Mouse (Mus musculus) heart, postnatal 0 days (tissue): ENCODE measurements at regions not wholly inside any gene's neighbourhood (a gene's known extent, or its start where the extent isn't known, plus 50 kb on each side); places are given as distances from the start of the nearest gene placed in this dataset.

Experiments used
- ATAC-seq: fragments of 200-750 bp; cut with Nextera tagmentation; 2 replicates; pipeline ENCODE4 v1.8.0; 2017; ENCODE audit warnings: low read depth, moderate number of reproducible peaks, moderate library complexity; ENCODE audit not compliant: insufficient read depth
- DNase-seq: peaks from one replicate; pipeline ENCODE4 v3.0.0-alpha.2; 2016; ENCODE audit warnings: low spot score
- H3K27ac ChIP-seq: fragments of 300-500 bp; sonication (generic); 2 replicates; pipeline ENCODE4 v1.5.1; 2014; ENCODE audit warnings: low read depth, mild to moderate bottlenecking
- H3K27me3 ChIP-seq: fragments of 300-500 bp; sonication (generic); 2 replicates; pipeline ENCODE4 v1.6.1; 2014; ENCODE audit warnings: low read length, mixed read lengths; ENCODE audit not compliant: control insufficient read depth, insufficient read depth
- H3K36me3 ChIP-seq: fragments of 300-500 bp; sonication (generic); replicated peaks from 2 replicates; pipeline ENCODE4 v1.6.1; 2014; ENCODE audit warnings: low read length, mixed read lengths; ENCODE audit not compliant: control insufficient read depth, insufficient read depth
- H3K4me1 ChIP-seq: fragments of 300-500 bp; sonication (generic); 2 replicates; pipeline ENCODE4 v1.6.1; 2014; ENCODE audit warnings: antibody characterized with exemption; ENCODE audit not compliant: control insufficient read depth, insufficient read depth
- H3K4me2 ChIP-seq: fragments of 300-500 bp; sonication (generic); 2 replicates; pipeline ENCODE4 v1.6.1; 2014; ENCODE audit warnings: low read depth, mild to moderate bottlenecking, low read length, moderate library complexity
- H3K4me3 ChIP-seq: fragments of 300-500 bp; sonication (generic); 2 replicates; pipeline ENCODE4 v1.5.1; 2014; ENCODE audit warnings: low read depth, low read length
- H3K9ac ChIP-seq: fragments of 300-500 bp; sonication (generic); replicated peaks from 2 replicates; pipeline ENCODE4 v1.6.1; 2014; ENCODE audit warnings: low read depth, low read length, mixed read lengths
- H3K9me3 ChIP-seq: fragments of 300-500 bp; sonication (generic); replicated peaks from 2 replicates; pipeline ENCODE4 v1.6.1; 2016; ENCODE audit warnings: low read length; ENCODE audit not compliant: control insufficient read depth
- CTCF ChIP-seq: IDR thresholded peaks from 2 replicates; pipeline ENCODE4 v1.5.1; 2016; ENCODE audit warnings: antibody characterized with exemption, control low read depth, low read depth
- EP300 ChIP-seq: IDR thresholded peaks from 2 replicates; pipeline ENCODE4 v1.6.1; 2016; ENCODE audit warnings: antibody characterized with exemption, low read depth
- WGBS: fragments of 180-500 bp; shearing (Covaris S2); extraction: QIAGEN DNeasy Blood & Tissue Kit; methylation state at CpG from one replicate; pipeline ENCODE4 v1.1.7; 2014; 5-methylcytosine and 5-hydroxymethylcytosine counted together

- H3K4me2 ChIP-seq: no peak overlapping the region
- no peak for ATAC-seq
- H3K9ac ChIP-seq: no peak overlapping the region
- TF ChIP-seq CTCF: no peak
- no peak for TF ChIP-seq EP300
- H3K4me1 ChIP-seq: no peaks in the 10 kb centered on the region
- no peak for DNase-seq
- H3K9me3 ChIP-seq: 0 out of 2 replicates have a peak, but pooled peaks cover 5% of the 10 kb centered on the region
- H3K36me3 ChIP-seq: no peaks in the 10 kb centered on the region
- H3K4me3 ChIP-seq: no peak overlapping the region
- H3K27ac ChIP-seq: no peak overlapping the region
- 82% methylated on average over 10 of the region's 10 CpGs for WGBS
- 0 out of 2 replicates have a peak, but pooled peaks cover 2% of the 10 kb centered on the region for H3K27me3 ChIP-seq
These were observed 60.0 kb upstream of the 4930583I09Rik start for GRCm38 (mm10) chr17:64895886-64896285.

DNA sequence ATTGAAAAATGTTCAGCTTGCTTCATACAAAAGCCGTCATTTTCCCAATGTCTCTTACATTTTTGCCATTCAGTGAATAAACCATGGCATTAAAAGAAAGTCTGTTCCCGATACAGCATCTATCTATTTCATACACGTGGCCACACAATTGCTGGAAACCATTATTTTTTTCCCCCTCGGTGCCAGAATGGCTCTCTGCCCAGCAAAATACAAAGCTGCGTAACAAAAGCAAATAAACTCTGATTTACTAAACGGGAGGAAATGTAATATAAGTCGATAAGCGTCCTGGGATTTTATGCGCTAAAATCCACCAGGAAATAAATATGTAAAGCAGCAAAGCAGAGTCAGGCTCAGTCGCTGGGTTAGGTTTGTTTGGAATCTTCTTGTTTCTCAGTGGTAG lies 59.6 kb upstream of the 4930583I09Rik start:
- H3K4me3 ChIP-seq: no peak overlapping the region
- H3K27me3 ChIP-seq: 0 out of 2 replicates have a peak, but pooled peaks cover 2% of the 10 kb centered on the region
- 64% methylated on average over 10 of the region's 10 CpGs for WGBS
- H3K27ac ChIP-seq: no peak overlapping the region
- H3K4me2 ChIP-seq: no peak overlapping the region
- H3K9me3 ChIP-seq: 0 out of 2 replicates have a peak, but pooled peaks cover 5% of the 10 kb centered on the region
- DNase-seq: no peak
- ATAC-seq: no peak
- TF ChIP-seq CTCF (no peak), EP300 (no peak)
- H3K9ac ChIP-seq: no peak overlapping the region
- no peaks in the 10 kb centered on the region for H3K4me1 ChIP-seq
- no peaks in the 10 kb centered on the region for H3K36me3 ChIP-seq

- Histone ChIP-seq H3K4me2 (no peak overlapping the region), H3K9ac (no peak overlapping the region), H3K27me3 (0 out of 2 replicates have a peak, but pooled peaks cover 2% of the 10 kb centered on the region), H3K27ac (no peak overlapping the region), H3K36me3 (no peaks in the 10 kb centered on the region), H3K4me3 (no peak overlapping the region), H3K9me3 (no peaks in the 10 kb centered on the region), H3K4me1 (no peaks in the 10 kb centered on the region)
- ATAC-seq: no peak
- 71% methylated on average over 7 of the region's 7 CpGs for WGBS
- TF ChIP-seq CTCF: no peak
- TF ChIP-seq EP300: no peak
- DNase-seq: no peak
These were observed 57.5 kb upstream of the 4930583I09Rik start for GRCm38 (mm10) chr17:64893182-64893902.
